Mouse (Mus musculus) lung, postnatal 4 days (tissue): Measurements from ENCODE around the gene Nipa2.
"Not testable (repeated sequence)": the region's sequence is repeated elsewhere in the genome, so short reads cannot be mapped to it uniquely, and the experiment has no call there.

Experiments
- DNase-seq, 2 experiments: peaks; one replicate each; pipeline ENCODE4 v3.0.0; 2021

Gene Nipa2

GRCm38 (mm10) chr7:55935025-55935424 lies 27.3 kb downstream of the Nipa2 start:
- DNase-seq: no peak

DNA sequence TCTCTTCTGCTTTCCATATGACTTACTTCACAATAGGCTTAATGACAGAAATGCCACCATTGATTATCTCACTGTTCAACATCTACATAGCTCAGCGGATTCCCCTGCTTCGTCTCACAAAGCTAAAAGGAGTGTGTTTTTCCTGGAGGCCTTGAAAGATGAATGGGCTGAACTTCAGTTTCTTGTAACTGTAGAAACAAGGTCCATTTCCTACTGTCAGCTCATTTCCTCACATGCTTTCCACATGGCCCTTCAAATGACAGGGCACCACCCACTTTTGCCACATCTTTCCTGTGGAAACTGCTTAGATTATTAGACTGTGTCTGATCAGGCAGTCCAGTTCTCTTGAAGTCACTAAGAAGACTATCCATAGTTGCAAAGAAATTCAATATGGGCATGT lies 33.6 kb downstream of the Nipa2 start:
- no peak for DNase-seq

DNA sequence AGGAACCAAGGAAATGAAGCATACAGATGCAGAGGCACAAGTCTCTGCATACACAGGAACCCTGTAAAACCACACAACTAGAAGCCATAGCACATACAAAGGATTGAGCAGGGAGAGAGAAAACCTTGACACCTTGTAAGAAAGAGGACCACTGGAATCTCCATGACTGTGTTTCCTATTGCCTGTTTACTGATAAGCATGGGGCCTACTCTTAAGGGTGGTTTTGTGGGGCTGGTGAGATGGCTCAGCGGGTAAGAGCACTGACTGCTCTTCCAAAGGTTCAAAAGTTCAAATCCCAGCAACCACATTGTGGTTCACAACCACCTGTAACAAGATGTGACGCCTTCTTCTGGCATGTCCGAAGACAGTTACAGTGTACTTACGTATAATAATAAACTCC lies 35.0 kb downstream of the Nipa2 start:
- DNase-seq: no peak

DNA sequence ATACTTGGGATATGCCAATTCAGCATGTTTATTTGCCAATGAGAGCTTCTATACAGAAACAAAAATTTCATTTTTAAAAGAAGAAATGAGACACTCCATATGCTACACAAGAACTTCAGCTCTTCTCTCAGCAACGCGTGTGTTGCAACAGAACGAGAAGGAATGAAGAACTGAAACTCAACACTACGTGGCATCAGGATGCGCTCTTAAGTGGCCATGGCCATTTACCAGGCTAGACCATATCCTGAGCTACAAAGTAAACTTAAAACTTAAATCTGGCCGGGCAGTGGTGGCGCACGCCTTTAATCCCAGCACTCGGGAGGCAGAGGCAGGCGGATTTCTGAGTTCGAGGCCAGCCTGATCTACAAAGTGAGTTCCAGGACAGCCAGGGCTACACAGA lies 43.9 kb downstream of the Nipa2 start:
- not testable (repeated sequence) for DNase-seq

DNA sequence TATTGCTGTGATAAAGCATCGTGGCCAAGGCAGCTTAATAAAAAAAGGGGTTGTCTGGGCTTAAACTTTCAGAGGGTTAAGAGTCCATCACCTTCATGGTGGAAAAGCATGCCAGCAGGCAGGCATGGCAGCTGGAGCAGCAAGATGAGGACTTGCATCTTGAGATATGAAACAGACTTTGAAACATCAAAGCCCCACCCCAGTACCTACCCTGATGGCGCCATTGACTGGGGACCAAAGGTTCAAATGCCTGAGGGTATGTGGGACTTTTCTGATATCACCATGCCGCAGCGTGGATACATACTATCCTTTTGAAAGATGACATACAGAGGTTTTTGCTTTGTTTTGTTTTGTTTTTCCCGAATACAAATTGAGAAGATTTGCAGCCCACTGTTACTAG lies 50.2 kb downstream of the Nipa2 start:
- no peak for DNase-seq

GRCm38 (mm10) chr7:55911371-55911770 lies 50.9 kb downstream of the Nipa2 start:
- no peak for DNase-seq

GRCm38 (mm10) chr7:55910356-55910755 lies 51.9 kb downstream of the Nipa2 start:
- no peak for DNase-seq

GRCm38 (mm10) chr7:55909519-55909918 lies 52.8 kb downstream of the Nipa2 start:
- no peak for DNase-seq

- DNase-seq: no peak
Measured at GRCm38 (mm10) chr7:55905449-55905848, 56.8 kb downstream of the Nipa2 start.

DNA sequence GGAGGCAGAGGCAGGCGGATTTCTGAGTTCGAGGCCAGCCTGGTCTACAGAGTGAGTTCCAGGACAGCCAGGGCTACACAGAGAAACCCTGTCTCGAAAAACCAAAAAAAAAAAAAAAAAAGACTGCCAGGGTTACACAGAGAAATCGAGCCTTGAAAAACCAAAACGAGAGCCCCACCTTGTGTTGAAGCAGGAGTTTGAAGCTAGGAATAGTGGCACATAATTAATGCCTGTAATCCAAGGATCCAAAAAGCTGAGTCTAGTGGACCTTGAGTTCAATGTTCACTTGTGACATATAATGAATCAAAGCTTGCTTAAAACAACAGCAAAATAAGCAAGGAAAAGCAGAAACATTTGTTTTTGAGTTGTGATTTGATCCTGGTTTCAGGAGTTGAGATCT lies 58.5 kb downstream of the Nipa2 start:
- DNase-seq: no peak

- DNase-seq: peak; percentile 34 to 72
Measured at GRCm38 (mm10) chr7:55891797-55892196, 70.5 kb downstream of the Nipa2 start.

GRCm38 (mm10) chr7:55890731-55891130 lies 71.5 kb downstream of the Nipa2 start:
- DNase-seq: no peak

DNA sequence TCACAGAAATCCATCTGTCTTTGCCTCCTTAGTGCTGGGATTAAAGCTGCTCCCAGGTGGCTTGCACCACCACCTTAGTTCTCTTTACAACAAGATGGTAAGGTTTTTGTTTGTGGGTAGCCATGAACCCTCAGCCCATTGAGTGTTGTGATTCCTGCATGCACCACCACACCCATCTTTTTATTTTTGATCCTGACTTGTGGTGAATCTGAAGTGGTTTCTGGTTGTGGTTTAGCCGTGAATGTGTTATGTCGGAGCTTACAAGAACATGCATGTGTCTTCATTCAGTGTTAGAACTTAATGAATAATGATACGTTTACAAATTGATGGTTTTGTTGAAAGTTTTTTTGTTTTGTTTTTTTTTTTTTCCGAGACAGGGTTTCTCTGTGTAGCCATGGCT lies 72.3 kb downstream of the Nipa2 start:
- no peak for DNase-seq

DNA sequence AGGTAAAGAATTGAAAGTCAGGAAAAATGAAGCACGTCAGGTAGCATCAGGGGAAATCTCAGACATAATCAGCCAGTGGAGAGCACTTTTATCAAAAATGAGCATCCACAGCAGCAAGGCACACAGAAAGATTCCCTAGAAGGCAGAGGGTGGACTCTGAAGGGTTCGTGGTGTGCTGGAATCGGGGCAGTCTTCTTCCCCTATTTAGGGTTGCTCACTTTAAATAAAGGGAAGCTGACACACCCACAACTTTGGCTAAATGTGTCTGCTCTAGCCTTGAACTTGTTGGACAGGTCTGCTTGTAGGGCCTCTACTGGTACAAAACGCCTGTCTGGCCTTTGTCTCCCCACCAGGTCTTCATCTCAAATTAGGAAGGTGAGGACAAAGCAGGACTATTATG lies 73.7 kb downstream of the Nipa2 start:
- no peak for DNase-seq
